Mouse (Mus musculus) layer of hippocampus, adult 8-10 months (tissue): ENCODE measurements at regions not wholly inside any gene's neighbourhood (a gene's known extent, or its start where the extent isn't known, plus 50 kb on each side); places are given as distances from the start of the nearest gene placed in this dataset.

ENCODE experiments used
- DNase-seq, 2 experiments: peaks; one replicate each; pipeline ENCODE4 v3.0.0; 2022; ENCODE audit warnings: low spot score in 2 of 2

- no peak for DNase-seq
Measured at GRCm38 (mm10) chr2:117811931-117812330, 299.7 kb upstream of the Thbs1 start.

GRCm38 (mm10) chr2:117819701-117820225 is 291.9 kb upstream of the Thbs1 start:
- DNase-seq, result no peak

- DNase-seq, result no peak
Measured at GRCm38 (mm10) chr2:117820708-117821107, 291.0 kb upstream of the Thbs1 start.

- DNase-seq, result no peak
Measured at GRCm38 (mm10) chr2:117825088-117825487, 286.6 kb upstream of the Thbs1 start.

GRCm38 (mm10) chr2:117827278-117827677 is 284.4 kb upstream of the Thbs1 start:
- DNase-seq, result no peak

GRCm38 (mm10) chr2:117838387-117838786 is 273.3 kb upstream of the Thbs1 start:
- DNase-seq, result no peak

GRCm38 (mm10) chr2:117840406-117840805 is 271.3 kb upstream of the Thbs1 start:
- DNase-seq, result no peak

- no peak for DNase-seq
Measured at GRCm38 (mm10) chr2:117842309-117842986, 269.2 kb upstream of the Thbs1 start.

GRCm38 (mm10) chr2:117852442-117852841 is 259.2 kb upstream of the Thbs1 start:
- DNase-seq, result no peak

- DNase-seq, result no peak
Measured at GRCm38 (mm10) chr2:117862301-117862700, 249.4 kb upstream of the Thbs1 start.

GRCm38 (mm10) chr2:117865119-117865518 is 246.6 kb upstream of the Thbs1 start:
- no peak for DNase-seq

- DNase-seq, result no peak
Measured at GRCm38 (mm10) chr2:117866946-117867345, 244.7 kb upstream of the Thbs1 start.

- no peak for DNase-seq
Measured at GRCm38 (mm10) chr2:117867409-117867808, 244.3 kb upstream of the Thbs1 start.

- DNase-seq, result no peak
Measured at GRCm38 (mm10) chr2:117868857-117869256, 242.8 kb upstream of the Thbs1 start.

- DNase-seq, result no peak
Measured at GRCm38 (mm10) chr2:117871507-117872282, 240.0 kb upstream of the Thbs1 start.

GRCm38 (mm10) chr2:117877816-117878215 is 233.9 kb upstream of the Thbs1 start:
- no peak for DNase-seq

- DNase-seq, result no peak
Measured at GRCm38 (mm10) chr2:117882136-117882535, 229.5 kb upstream of the Thbs1 start.

- no peak for DNase-seq
Measured at GRCm38 (mm10) chr2:117882890-117883289, 228.8 kb upstream of the Thbs1 start.

- no peak for DNase-seq
Measured at GRCm38 (mm10) chr2:117886516-117886915, 225.2 kb upstream of the Thbs1 start.

- no peak for DNase-seq
Measured at GRCm38 (mm10) chr2:117901311-117901710, 210.4 kb upstream of the Thbs1 start.

GRCm38 (mm10) chr2:117902837-117903236 is 208.8 kb upstream of the Thbs1 start:
- no peak for DNase-seq

GRCm38 (mm10) chr2:117903705-117904104 is 208.0 kb upstream of the Thbs1 start:
- DNase-seq, result no peak

- DNase-seq, result no peak
Measured at GRCm38 (mm10) chr2:117906509-117906908, 205.2 kb upstream of the Thbs1 start.
